Mouse (Mus musculus) adrenal gland (tissue): ENCODE results near the gene Kpnb1.

Source experiments
- intact Hi-C: fragments of 180-260 bp; cut with DNase I; formaldehyde crosslinking; loops from one replicate; pipeline ENCODE4 v1.15.1; 2025

The Kpnb1 gene

GRCm38 (mm10) chr11:97186947-97187763, 526 bp downstream of the Kpnb1 start:
- intact Hi-C loops: no loop called here

DNA sequence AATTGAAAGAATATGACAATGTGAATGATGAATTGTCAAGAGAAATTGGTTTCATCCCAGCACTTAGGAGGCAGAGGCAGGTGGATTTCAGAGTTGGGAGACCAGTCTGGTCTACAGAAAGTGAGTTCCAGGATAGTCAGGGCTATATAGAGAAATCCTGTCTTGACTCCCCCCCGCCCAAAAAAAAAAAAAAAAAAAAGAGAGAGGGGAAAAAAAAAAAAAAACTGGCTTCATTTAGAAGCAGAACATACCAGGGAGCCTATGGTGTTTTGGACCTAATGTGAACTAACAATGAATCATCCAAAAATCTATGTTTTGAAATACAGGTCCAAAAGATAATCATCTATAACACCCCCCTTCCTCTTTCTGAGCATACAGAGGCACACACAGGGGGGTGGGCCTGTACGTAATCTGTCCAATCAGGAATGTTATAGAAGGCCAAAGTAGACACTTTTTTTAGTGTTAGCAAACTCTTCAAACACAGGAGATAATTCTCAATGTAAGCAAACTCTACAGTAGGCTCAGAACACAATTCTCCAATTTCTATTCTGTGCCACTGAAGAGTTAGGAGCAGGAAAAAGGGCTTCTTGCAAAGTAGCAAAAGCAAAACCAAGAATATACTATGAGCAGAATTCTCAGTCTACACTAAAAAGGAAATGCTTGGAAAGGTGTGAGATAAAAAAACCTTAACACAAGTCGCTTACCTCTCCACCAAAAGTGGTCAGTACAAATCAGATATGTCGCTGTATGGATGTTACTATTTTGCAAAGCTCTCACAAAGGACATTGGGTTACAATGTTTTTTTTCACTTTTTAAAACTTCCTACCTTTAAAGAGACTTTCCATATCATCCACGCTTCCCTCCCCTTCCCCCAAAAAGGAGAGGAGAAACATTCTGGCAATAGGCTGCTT, 1.7 kb downstream of the Kpnb1 start:
- intact Hi-C loops: no loop called here

DNA sequence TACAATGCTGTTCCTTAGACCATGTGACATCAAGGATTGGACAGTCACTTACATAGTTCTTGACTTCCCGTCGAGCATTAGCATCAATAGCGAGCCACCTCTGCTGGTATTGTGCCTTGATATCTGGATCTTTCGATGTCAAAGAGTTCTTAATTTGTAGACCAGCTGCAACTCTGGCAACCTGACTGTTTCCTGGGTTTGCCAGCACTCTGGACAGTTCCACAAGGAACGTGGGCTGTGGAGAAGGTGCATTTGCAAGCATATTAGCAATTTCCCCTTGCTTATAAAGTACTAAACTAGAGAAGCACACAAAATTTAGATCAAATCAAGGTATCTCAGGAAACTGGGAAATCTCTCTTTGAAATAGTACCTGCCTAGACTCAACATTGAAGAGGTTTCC, 2.8 kb downstream of the Kpnb1 start:
- intact Hi-C loops: no loop called here

GRCm38 (mm10) chr11:97182446-97182845, 5.2 kb downstream of the Kpnb1 start:
- intact Hi-C loops: no loop called here

- intact Hi-C loops: no loop called here
These were observed 6.6 kb downstream of the Kpnb1 start for GRCm38 (mm10) chr11:97181061-97181460.

DNA sequence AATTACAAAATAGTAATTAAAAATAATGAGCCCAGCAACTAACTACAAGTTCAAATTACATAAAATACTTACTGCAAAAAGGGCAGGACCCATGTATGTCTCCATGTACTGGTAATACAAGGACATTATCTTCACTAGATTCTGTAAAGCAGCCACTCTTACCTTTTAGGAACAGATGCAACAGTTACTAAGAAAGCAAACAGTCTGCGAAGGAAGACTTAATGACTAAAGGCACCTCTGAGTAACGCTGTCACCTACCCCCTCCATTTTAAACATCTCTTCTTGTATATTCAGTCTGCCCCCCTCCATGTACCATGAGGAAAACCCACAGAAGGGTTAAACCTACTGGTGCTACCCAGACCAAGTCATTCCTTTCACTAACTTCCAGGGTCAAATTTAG, 9.5 kb downstream of the Kpnb1 start:
- intact Hi-C loops: loop anchor here (5.0 kb wide), 1 partner anchor 76 kb away; no protein-coding TSS in a partner anchor

DNA sequence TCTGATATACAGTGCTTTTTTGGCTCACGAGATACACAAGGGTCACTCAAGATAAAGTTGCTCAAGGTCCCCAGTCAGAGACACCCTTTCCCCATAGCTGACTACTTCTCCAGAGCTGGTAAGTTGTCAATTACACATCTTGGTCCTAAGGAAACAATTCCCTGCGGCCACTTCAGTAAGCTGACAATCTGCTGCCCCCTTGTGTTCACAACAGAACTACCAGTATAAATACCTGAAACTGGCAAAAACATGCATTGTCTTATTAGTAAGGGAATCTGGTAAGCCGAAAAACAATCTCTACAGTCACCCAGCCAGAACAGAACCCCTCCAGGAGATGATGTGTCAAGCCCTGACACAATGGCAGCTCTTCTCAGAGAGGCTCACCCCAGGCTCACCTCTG, 10.8 kb downstream of the Kpnb1 start:
- intact Hi-C loops: loop anchor here (5.0 kb wide), 1 partner anchor 75 kb away; no protein-coding TSS in a partner anchor

GRCm38 (mm10) chr11:97175499-97175898, 12.2 kb downstream of the Kpnb1 start:
- intact Hi-C loops: loop anchor here (5.0 kb wide), 1 partner anchor 73 kb away; no protein-coding TSS in a partner anchor

DNA sequence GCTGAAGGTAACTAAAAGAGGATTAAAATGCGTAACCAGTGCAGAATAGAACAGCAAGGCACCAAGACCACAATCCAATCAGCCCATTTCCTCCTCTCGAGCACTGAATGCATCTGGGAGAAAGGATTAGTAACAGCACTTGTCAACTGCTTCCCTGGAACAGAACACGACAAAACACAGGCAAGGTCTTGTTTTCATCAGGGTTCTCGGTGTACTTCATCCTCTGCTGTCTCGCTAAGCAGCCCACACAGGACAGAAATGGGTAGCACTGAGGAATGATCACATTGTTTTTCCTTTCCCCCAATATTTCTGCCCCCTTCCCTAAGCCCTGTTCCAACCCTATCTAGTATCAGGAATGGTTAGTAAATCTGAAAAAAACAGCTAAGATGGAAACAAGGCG, 27.3 kb downstream of the Kpnb1 start:
- intact Hi-C loops: no loop called here

- intact Hi-C loops: no loop called here
These were observed 30.7 kb downstream of the Kpnb1 start for GRCm38 (mm10) chr11:97156999-97157398.

DNA sequence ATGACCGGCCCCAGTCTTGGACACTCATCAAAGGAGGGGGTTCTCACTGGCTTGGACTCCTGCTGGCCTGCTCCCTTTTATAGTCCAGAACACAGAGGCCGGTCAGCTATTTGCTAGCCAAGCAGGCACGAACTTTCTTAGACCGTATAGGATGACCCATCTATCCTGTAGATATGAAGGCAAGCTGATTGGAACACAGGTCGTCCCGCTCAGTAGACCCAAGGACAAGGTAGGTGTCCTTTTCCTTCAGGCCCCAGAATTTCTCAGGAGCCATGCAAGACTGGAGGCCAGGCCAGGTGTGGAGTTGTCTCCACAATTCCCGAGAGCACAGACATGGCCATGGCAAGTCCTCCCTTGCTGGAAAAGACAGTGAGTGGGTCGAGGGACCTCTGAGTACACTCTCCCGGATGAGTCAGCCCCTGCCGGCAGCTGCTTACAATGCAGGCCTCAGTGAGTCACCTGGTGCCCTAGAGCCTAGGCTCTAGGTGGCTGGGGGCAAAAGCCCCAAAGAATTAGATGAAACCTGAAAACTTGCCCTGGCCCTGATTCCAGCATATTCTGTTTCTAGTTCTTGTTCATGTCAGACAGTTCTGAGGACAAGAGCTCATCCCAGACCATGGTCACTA, 34.9 kb downstream of the Kpnb1 start:
- intact Hi-C loops: no loop called here

- intact Hi-C loops: no loop called here
These were observed 35.7 kb downstream of the Kpnb1 start for GRCm38 (mm10) chr11:97152023-97152426.

DNA sequence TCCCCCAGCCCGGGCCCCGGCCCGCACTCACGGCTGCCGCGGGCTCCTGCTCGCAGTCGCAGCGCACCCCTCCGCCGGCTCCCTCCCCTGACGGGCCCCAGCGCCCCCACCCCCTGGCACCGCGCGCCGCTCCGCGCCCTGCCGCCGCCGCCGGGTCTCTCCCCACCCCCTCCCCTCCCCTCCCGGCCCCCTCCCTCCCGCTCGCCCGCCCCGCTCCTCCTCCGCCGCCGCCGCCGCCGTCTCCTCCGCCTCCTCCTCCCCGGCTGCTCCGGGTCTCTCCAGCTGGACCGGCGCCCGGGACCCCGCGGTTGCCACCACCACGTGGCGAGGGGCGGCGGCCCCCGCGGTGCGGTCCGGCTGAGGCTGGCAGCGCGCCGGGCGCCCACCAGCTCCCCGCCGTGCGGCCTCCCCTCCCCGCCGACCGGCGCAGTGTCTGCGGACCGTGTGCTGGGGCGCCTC, 36.3 kb downstream of the Kpnb1 start, which contains the start of gene Tbkbp1:
TSS of gene Tbkbp1 (minus strand) at position 153 of the 459 bp plus-strand sequence.
- intact Hi-C loops: no loop called here

- intact Hi-C loops: no loop called here
These were observed 37.0 kb downstream of the Kpnb1 start for GRCm38 (mm10) chr11:97150411-97151330.

- intact Hi-C loops: no loop called here
These were observed 37.7 kb downstream of the Kpnb1 start for GRCm38 (mm10) chr11:97149995-97150410.

GRCm38 (mm10) chr11:97149026-97149425, 38.7 kb downstream of the Kpnb1 start:
- intact Hi-C loops: no loop called here

GRCm38 (mm10) chr11:97148591-97148990, 39.1 kb downstream of the Kpnb1 start:
- intact Hi-C loops: no loop called here

- intact Hi-C loops: loop anchor here (2.0 kb wide), 1 partner anchor 47 kb away; no protein-coding TSS in a partner anchor
These were observed 40.3 kb downstream of the Kpnb1 start for GRCm38 (mm10) chr11:97147333-97147732.

- intact Hi-C loops: loop anchor here (2.0 kb wide), 1 partner anchor 46 kb away; no protein-coding TSS in a partner anchor
These were observed 41.0 kb downstream of the Kpnb1 start for GRCm38 (mm10) chr11:97146724-97147123.

- intact Hi-C loops: loop anchor here (2.0 kb wide), 1 partner anchor 45 kb away; no protein-coding TSS in a partner anchor
These were observed 41.7 kb downstream of the Kpnb1 start for GRCm38 (mm10) chr11:97145951-97146350.
